In the genomic region with DNA sequence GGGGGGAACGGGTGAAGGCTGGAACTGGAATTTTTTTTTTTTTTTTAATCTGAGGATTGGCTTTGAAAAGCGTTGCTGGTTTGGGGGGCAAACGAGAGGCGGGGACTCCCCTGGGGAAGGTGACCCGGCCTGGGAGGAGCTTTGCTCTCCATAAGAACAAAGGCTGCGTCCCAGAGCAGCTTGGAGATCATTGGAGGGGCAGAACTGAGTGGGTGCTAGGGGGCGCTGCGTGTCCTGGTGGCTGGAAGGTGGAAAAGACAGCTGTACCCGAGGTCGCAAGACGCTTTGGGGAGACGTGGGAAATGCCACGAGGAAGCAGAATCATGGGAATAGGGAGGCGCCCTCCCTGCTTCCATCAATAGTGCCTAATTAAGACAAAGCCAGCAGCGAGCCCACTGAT, we compare ENCODE assay signal across 9 mouse cellular contexts. TPM values are rescaled to one million over a fixed set of nuclear protein-coding genes. Genes with fewer than 3 reads are reported as not detected.
A peak's percentile ranks its signal among the peaks of the same experiment; 100 is the strongest.
DNase-seq lines count a peak whose midpoint lies in the region; ATAC-seq and TF ChIP-seq lines count a peak whose summit lies in the region.
"Had no signal": no experiment of that assay in that cellular context is flagged by ENCODE, and none has a peak within 500 bp of the region (broad histone marks: within the 10 kb centered on the region; RNA-seq: fewer than 3 reads in every experiment).

No protein-coding gene starts in this region.

- TF ChIP-seq CTCF in olfactory bulb, adult 2 months (IDR thresholded peaks at IDR 0.05; ENCODE audit: insufficient read depth, low read depth, low read length): peak; percentile 36; the same call in 1 of the 2 replicates

- H3K9ac ChIP-seq in forebrain, embryonic 14.5 days (ENCODE audit: low read length): peak overlapping the region; percentile 75
- H3K9ac ChIP-seq in intestine, embryonic 16.5 days (ENCODE audit: low read depth, low read length): peak overlapping the region; percentile 80
- peak overlapping the region; percentile 44 for H3K9ac ChIP-seq in liver, embryonic 16.5 days (ENCODE audit: low read depth, low read length)

- H3K27me3 ChIP-seq in forebrain, embryonic 14.5 days (replicated peaks; ENCODE audit: control insufficient read depth, insufficient read depth, low read length): no peaks in the 10 kb centered on the region
- H3K27me3 ChIP-seq in intestine, embryonic 16.5 days (replicated peaks; ENCODE audit: control insufficient read depth, insufficient read depth, low read length): no peaks in the 10 kb centered on the region
- peaks cover 40% of the 10 kb centered on the region for H3K27me3 ChIP-seq in liver, embryonic 16.5 days (ENCODE audit: control insufficient read depth, insufficient read depth, low read depth, low read length)

- H3K4me1 ChIP-seq in forebrain, embryonic 14.5 days (ENCODE audit: control insufficient read depth, insufficient read depth, low read length): peaks cover 46% of the 10 kb centered on the region
- H3K4me1 ChIP-seq in intestine, embryonic 16.5 days (ENCODE audit: control insufficient read depth, insufficient read depth, low read length): peaks cover 17% of the 10 kb centered on the region
- H3K4me1 ChIP-seq in liver, embryonic 16.5 days (ENCODE audit: control insufficient read depth, low read depth, low read length): peaks cover 12% of the 10 kb centered on the region
- H3K4me1 ChIP-seq in olfactory bulb, adult 2 months (ENCODE audit: control insufficient read depth, insufficient read depth, low read length): peaks cover 42% of the 10 kb centered on the region

- no peak for TF ChIP-seq POLR2A in olfactory bulb, adult 2 months (IDR thresholded peaks at IDR 0.05; ENCODE audit: insufficient read depth, low read depth, low read length)

- peak; percentile 59 for DNase-seq in ovary, postnatal 36 days (ENCODE audit: low spot score)
- DNase-seq in ovary, adult 18-20 months (ENCODE audit: low spot score): no peak
- DNase-seq in adrenal gland, postnatal 14 days: peak; percentile 57
- no peak for DNase-seq in forebrain, embryonic 14.5 days (ENCODE audit: low spot score)
- DNase-seq in spleen, postnatal 36 days (ENCODE audit: low spot score in 2 of 2): no peak

- H3K4me2 ChIP-seq in forebrain, embryonic 14.5 days (ENCODE audit: low read length): peak overlapping the region; percentile 95
- peak overlapping the region; percentile 92 for H3K4me2 ChIP-seq in intestine, embryonic 16.5 days (ENCODE audit: low read depth, low read length)
- peak overlapping the region; percentile 85 for H3K4me2 ChIP-seq in liver, embryonic 16.5 days (ENCODE audit: low read depth, low read length)

- peak overlapping the region; percentile 95 for H3K27ac ChIP-seq in forebrain, embryonic 14.5 days (ENCODE audit: low read depth, low read length)
- H3K27ac ChIP-seq in intestine, embryonic 16.5 days (ENCODE audit: low read length): peak overlapping the region; percentile 75
- no peak overlapping the region for H3K27ac ChIP-seq in liver, embryonic 16.5 days (ENCODE audit: low read length)
- peak overlapping the region; percentile 91 for H3K27ac ChIP-seq in olfactory bulb, adult 2 months (ENCODE audit: insufficient read depth, low read depth, low read length)

- H3K4me3 ChIP-seq in forebrain, embryonic 14.5 days (ENCODE audit: low read depth, low read length): peak overlapping the region; percentile 45
- H3K4me3 ChIP-seq in intestine, embryonic 16.5 days (ENCODE audit: low read length): peak overlapping the region; percentile 59
- H3K4me3 ChIP-seq in liver, embryonic 16.5 days (ENCODE audit: low read depth, low read length): peak overlapping the region; percentile 58
- H3K4me3 ChIP-seq in olfactory bulb, adult 2 months (ENCODE audit: insufficient read depth, low read depth, low read length): peak overlapping the region; percentile 44

- no peaks in the 10 kb centered on the region for H3K36me3 ChIP-seq in forebrain, embryonic 14.5 days (ENCODE audit: control insufficient read depth, insufficient read depth, low read length)
- H3K36me3 ChIP-seq in intestine, embryonic 16.5 days (ENCODE audit: control insufficient read depth, insufficient read depth, low read length): no peaks in the 10 kb centered on the region
- H3K36me3 ChIP-seq in liver, embryonic 16.5 days (ENCODE audit: control insufficient read depth, insufficient read depth): no peaks in the 10 kb centered on the region

- H3K9me3 ChIP-seq in forebrain, embryonic 14.5 days (replicated peaks; ENCODE audit: control insufficient read depth, low read length): no peaks in the 10 kb centered on the region
- H3K9me3 ChIP-seq in intestine, embryonic 16.5 days (ENCODE audit: control insufficient read depth, low read length): no peaks in the 10 kb centered on the region
- H3K9me3 ChIP-seq in liver, embryonic 16.5 days (replicated peaks; ENCODE audit: control insufficient read depth, low read length): no peaks in the 10 kb centered on the region

- peak; percentile 9; the same call in 1 of the 2 replicates for ATAC-seq in forebrain, embryonic 14.5 days
- ATAC-seq in intestine, embryonic 16.5 days: peak; percentile 49
- no peak for ATAC-seq in liver, embryonic 16.5 days (ENCODE audit: low read depth)

- WGBS in forebrain, embryonic 14.5 days: 2% methylated on average over 15 of the region's 15 CpGs
- 4% methylated on average over 14 of the region's 15 CpGs for WGBS in intestine, embryonic 16.5 days
- 4% methylated on average over 15 of the region's 15 CpGs for WGBS in liver, embryonic 16.5 days (ENCODE audit: insufficient replicate concordance)
- under 1% methylated on average over 15 of the region's 15 CpGs for WGBS in olfactory bulb, adult 2 months

RNA-seq across cellular contexts. Expression of a gene that starts 1.8 kb away (rescaled TPM):
- total RNA-seq in adrenal gland, postnatal 14 days (2021): 0.22 and 0.49 TPM in 2 replicates
- 2.7 and 3.8 TPM in 2 replicates for polyA plus RNA-seq in forebrain, embryonic 14.5 days (2014; fragmentation: Nextera tagmentation; extraction: Ambion mirVana)
- 0.93 and 1.0 TPM in 2 replicates for polyA plus RNA-seq in intestine, embryonic 16.5 days (2015; fragmentation: Nextera tagmentation; extraction: Ambion mirVana)
- 0.07 and 0.09 TPM in 2 replicates for polyA plus RNA-seq in liver, embryonic 16.5 days (2015; fragmentation: Nextera tagmentation; extraction: Ambion mirVana)
- polyA plus RNA-seq in olfactory bulb, adult 2 months (2012; ENCODE audit: insufficient read depth, insufficient read length, low replicate concordance, missing spikeins): not detected in 2 replicates
- total RNA-seq: hematopoietic stem cell, adult 5-6 weeks had no signal

RNA-seq across cellular contexts. Expression of a gene that starts 12.9 kb away (rescaled TPM):
- total RNA-seq in adrenal gland, postnatal 14 days (2021): 1.5 and 2.0 TPM in 2 replicates
- 38.6 and 48.2 TPM in 2 replicates for polyA plus RNA-seq in forebrain, embryonic 14.5 days (2014; fragmentation: Nextera tagmentation; extraction: Ambion mirVana)
- 6.3 and 6.8 TPM in 2 replicates for polyA plus RNA-seq in intestine, embryonic 16.5 days (2015; fragmentation: Nextera tagmentation; extraction: Ambion mirVana)
- polyA plus RNA-seq in liver, embryonic 16.5 days (2015; fragmentation: Nextera tagmentation; extraction: Ambion mirVana): 0.27 and 0.39 TPM in 2 replicates
- polyA plus RNA-seq in olfactory bulb, adult 2 months (2012; ENCODE audit: insufficient read depth, insufficient read length, low replicate concordance, missing spikeins): not detected in 2 replicates

RNA-seq across cellular contexts. Expression of a gene that starts 33.0 kb away (rescaled TPM):
- 9.2 and 10.1 TPM in 2 replicates for total RNA-seq in adrenal gland, postnatal 14 days (2021)
- polyA plus RNA-seq in forebrain, embryonic 14.5 days (2014; fragmentation: Nextera tagmentation; extraction: Ambion mirVana): 24.6 and 29.3 TPM in 2 replicates
- polyA plus RNA-seq in intestine, embryonic 16.5 days (2015; fragmentation: Nextera tagmentation; extraction: Ambion mirVana): 24.5 and 26.6 TPM in 2 replicates
- 14.6 and 15.5 TPM in 2 replicates for polyA plus RNA-seq in liver, embryonic 16.5 days (2015; fragmentation: Nextera tagmentation; extraction: Ambion mirVana)
- polyA plus RNA-seq in olfactory bulb, adult 2 months (2012; ENCODE audit: insufficient read depth, insufficient read length, low replicate concordance, missing spikeins): not detected in 2 replicates

RNA-seq across cellular contexts. Expression of a gene that starts 33.1 kb away (rescaled TPM):
- total RNA-seq in adrenal gland, postnatal 14 days (2021): 66.4 and 78.4 TPM in 2 replicates
- 111 and 113 TPM in 2 replicates for polyA plus RNA-seq in forebrain, embryonic 14.5 days (2014; fragmentation: Nextera tagmentation; extraction: Ambion mirVana)
- polyA plus RNA-seq in intestine, embryonic 16.5 days (2015; fragmentation: Nextera tagmentation; extraction: Ambion mirVana): 132 and 148 TPM in 2 replicates
- 55.5 and 55.8 TPM in 2 replicates for polyA plus RNA-seq in liver, embryonic 16.5 days (2015; fragmentation: Nextera tagmentation; extraction: Ambion mirVana)
- polyA plus RNA-seq in olfactory bulb, adult 2 months (2012; ENCODE audit: insufficient read depth, insufficient read length, low replicate concordance, missing spikeins): not detected in 2 replicates

RNA-seq across cellular contexts. Expression of a gene that starts 58.7 kb away (rescaled TPM):
- 37.4 and 39.7 TPM in 2 replicates for total RNA-seq in adrenal gland, postnatal 14 days (2021)
- 22.0 and 31.5 TPM in 2 replicates for polyA plus RNA-seq in forebrain, embryonic 14.5 days (2014; fragmentation: Nextera tagmentation; extraction: Ambion mirVana)
- 6.6 and 6.8 TPM in 2 replicates for polyA plus RNA-seq in intestine, embryonic 16.5 days (2015; fragmentation: Nextera tagmentation; extraction: Ambion mirVana)
- 11.2 and 12.6 TPM in 2 replicates for polyA plus RNA-seq in liver, embryonic 16.5 days (2015; fragmentation: Nextera tagmentation; extraction: Ambion mirVana)
- polyA plus RNA-seq in olfactory bulb, adult 2 months (2012; ENCODE audit: insufficient read depth, insufficient read length, low replicate concordance, missing spikeins): 162 TPM in 1 of 2 replicates, not detected in the other

Comparison
In these comparisons a context has a peak if more than half of its experiments do, and no peak if none do; other contexts are left out.
1. DNase-seq: peak in ovary, postnatal 36 days (single experiment) and adrenal gland, postnatal 14 days (single experiment); none in ovary, adult 18-20 months (single experiment), forebrain, embryonic 14.5 days (single experiment) and spleen, postnatal 36 days (0 of 2).
2. Peak in every context shown above with its lines, with median percentiles within 50 percentile points of each other: H3K4me2 ChIP-seq, H3K4me3 ChIP-seq and H3K9ac ChIP-seq.